Mouse (Mus musculus): ENCODE data around the gene Jarid2.
A peak's percentile ranks its signal among the peaks of the same experiment; 100 is the strongest.
"Not testable (repeated sequence)": the region's sequence is repeated elsewhere in the genome, so short reads cannot be mapped to it uniquely, and the experiment has no call there.

Jarid2 gene

DNA sequence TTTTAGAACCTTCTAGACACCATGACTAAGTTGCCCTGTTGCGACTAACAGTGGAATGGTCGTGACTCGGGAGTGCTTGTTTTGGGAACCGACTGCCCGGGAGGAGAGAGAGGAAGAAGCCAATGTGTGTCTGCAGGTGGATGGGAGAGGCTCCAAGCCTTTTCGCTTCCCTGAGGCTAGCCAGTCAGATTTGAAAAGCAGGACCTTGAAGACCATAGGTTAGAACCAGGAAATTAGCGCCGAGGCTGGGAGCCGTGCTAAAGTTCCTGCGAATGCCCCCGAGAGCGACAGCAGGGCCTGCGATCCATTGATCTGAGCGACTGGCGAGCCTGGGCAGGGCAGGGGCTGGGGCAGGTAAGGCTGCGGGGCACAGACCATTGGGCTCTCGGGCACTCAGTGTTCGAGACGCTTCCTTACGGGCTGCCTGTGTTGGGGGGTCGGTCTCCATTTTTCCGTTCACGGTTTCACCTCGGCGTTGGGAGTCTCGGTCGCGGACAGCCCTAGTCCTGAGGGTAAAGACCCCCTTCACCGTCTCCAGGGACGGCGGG is at the start of gene Jarid2:
TSS of gene Jarid2 (plus strand) at position 51 of the 548 bp plus-strand sequence.
- peak; percentile 37 to 60 for DNase-seq (ENCODE audit: low spot score in 2 of 2)

DNA sequence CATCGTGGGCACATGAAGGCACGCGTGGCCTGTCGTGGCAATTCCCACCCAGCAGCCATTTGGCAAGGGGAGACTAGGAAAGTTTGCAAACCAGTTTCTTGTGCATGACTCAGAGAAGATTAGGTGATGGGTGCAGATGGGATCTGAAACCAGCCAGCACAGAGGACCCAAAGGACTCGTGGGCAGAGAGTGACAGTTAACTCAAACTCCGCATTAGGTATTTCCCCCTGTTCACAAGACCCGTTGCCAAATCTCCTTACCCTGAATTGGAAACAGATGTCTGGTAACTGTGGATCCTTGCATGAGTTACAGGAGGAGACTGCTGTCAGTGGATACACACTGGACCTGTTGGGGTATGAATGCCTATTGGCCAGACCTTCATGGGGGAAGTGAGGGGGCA is 48.2 kb upstream of the Jarid2 start:
- no peak for DNase-seq (ENCODE audit: low spot score in 2 of 2)

DNA sequence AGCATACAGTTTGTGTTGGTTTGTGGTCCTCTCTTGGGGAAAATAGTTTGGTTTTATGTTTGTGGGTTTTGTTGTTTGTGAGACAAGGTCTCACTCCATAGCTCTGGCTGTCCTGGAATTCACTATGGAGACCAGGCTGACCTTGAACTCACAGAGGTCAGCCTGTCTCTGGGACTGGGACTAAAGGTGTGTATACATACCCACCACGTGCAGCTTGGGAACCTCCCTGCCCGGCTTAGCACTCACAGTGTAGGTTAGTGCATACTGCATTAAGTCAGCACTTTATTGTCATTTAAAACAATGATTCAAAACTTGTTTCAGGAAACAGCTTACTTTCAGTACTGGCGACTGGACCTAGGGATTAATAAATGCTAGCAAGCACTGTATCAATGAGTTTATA is 41.1 kb upstream of the Jarid2 start:
- DNase-seq (ENCODE audit: low spot score in 2 of 2), result no peak

DNA sequence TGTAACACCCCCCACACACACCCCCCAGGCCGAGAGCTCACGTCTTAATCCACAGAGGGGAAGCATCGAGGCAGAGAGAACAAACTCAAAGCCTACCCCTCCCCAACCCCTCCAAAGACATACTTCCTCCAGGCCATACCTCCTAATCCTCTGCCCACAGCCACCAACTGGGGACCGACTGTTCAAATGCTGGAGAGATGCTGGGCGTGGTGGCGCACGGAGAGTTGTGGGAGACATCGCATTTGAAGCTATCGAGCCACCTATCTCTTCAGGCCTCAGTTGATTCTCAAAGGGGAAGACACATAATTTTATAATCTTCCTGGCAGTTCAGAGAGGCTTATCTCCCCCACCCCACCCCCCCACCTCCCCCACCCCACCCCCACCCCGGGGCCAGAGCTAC is 31.6 kb upstream of the Jarid2 start:
- no peak for DNase-seq (ENCODE audit: low spot score in 2 of 2)

DNA sequence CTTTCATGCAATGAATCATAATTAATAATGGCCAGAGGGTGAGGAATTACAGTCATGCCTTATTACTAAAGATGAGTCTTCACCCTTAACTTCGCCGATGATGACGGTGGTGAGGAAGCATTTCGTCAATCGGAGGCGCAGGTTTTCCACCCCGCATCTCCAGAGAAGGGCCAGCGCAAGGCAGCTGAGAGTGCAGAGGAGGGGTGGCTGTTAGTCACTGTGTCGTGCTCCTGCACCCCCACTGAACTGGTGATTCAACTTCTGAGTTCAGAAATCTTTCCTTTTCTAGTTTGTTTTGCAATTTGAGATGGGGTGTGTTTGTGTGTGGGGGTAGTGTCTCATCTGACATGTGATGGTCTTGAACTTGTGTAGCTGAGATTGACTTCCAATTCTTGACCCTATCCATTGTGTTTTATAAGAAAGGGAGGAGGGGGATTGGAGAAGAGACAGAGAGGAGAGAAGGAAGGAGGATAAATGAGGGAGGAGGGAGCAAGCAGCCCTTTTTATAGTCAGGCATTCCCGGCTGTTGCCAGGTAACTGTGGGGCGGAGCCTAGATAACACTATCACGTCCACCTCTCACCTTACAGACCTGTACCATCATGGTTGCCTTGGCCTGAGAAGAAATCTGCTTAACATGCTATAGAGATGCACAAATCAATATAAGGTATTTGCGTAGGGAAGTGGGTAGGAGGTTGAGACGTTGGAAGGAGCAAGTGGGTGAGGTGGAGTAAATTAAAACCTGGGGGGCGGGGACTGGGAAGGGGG is 25.1 kb upstream of the Jarid2 start:
- no peak for DNase-seq (ENCODE audit: low spot score in 2 of 2)

DNA sequence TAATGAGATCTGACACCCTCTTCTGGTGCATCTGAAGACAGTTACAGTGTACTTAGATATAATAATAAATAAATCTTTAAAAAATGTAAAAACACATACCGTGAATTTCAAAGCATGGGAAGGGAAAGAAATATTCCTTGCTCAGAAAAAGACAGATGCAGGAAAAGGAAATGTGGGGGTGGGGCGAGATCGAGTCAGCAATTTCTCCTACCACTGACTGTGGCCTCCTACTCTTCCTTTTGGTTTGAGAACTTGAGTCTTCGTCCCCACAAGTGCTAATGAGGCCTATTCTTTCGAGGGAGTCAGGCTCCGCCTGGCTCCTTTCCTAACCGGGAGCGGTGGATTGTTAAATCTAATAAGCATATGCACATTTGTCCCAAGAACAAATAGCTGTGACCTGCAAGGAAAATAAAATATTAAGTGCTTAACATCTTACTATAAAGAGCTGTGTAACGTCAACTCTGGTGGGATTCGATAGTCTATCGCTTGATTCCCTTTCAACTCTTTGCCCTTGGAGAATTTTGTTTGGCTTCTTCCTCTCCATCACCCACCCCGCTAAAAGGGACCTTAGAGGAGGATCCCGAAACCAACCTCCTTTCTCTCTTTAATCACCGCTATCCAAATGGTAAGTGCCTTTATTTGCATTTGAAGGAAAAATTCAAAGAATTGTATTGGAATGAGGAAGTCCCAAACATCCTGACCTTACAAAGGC is 24.1 kb upstream of the Jarid2 start:
- no peak for DNase-seq (ENCODE audit: low spot score in 2 of 2)

DNA sequence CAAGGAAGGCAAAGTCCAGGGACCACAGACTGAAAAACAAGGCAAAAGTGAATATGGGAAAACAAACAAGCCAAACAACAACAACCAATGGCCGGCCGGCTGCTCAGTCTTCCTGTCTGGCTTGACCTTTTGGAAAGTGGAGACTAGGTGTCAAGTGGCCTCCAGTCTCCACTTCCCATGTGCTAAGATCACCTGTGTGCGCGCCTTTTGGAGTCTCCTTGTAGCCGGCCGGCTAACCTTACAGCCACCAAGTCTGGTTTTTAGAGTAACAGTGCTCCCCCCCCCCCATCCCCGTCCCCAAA is 23.6 kb upstream of the Jarid2 start:
- DNase-seq (ENCODE audit: low spot score in 2 of 2), result no peak

DNA sequence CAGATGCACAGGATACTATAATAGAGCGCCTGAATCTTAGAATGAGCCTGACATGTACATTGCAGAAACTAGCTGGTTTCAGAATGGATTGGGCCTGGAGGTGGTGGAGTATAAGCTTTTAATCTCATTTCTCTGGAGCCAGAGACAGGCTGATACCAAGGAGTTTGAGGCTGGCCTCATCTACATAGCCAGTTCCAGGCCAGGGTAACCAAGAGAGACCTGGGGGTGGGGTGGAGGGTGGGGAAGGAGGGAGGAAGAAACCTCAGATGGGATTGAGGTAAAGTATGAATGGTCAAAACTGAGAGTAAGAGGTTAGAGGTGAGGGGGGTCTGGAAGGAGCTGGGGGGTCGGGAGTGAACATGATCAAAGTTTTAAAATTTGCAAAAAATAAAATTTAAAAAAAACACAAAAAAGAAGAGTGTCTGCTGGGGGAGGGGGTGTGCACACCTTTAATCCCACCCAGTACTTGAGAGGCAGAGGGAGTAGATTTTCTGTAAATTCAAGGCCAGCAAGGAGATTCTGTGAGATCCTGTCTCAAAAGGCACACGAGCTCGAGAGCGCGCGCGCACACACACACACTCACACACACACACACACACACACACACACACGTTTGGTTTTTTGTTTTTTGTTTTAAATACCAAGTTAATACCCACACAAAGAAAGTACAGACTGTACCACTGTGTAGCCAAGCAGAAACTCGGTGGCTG is 22.9 kb upstream of the Jarid2 start:
- DNase-seq (ENCODE audit: low spot score in 2 of 2), result no peak

DNA sequence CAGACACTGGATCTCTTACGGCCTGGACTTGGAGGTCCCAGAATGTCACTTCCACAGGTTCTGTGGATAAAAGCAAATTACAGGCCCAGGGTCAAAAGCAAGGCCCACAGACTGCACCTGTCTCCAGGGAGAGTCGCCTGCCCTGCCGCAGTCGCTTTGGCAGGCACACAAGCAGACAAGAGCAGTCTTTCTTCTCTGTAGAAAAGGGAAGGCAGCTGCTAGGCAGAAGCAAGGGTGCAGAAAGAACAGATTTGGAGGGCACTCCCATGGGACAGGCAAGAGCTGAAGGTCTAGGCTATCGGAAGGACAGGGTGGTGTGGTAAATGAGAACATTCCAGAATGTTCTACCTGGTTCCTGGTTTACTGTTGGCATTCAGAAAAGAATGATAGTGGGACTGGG is 22.1 kb upstream of the Jarid2 start:
- DNase-seq (ENCODE audit: low spot score in 2 of 2), result no peak

DNA sequence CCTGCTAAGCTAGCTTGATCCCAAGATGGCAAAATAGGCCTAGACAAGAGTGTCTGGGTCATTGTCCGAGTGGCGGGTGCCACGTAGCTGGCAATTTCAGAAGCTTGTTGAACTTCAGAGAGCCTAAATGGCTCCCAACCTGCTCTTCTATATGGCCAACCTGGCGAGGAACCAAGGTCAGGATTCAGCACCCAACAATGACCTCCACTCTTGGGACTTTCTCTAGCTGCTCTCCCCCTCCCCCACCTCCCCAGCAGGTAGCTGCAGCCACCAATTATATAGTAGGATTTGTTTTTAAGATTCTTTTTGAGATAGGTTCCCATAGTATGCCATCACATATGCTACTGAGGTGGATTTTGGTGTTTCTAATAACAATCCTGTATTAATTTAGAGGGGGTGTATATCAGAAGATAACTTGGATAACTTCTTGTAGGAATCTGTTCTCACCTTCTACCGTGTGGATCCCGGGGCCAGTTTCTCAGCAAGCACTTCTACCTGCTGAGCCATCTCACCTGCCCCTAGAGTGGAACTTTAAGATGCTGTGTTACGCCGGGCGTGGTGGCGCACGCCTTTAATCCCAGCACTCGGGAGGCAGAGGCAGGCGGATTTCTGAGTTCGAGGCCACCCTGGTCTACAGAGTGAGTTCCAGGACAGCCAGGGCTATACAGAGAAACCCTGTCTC is 20.8 kb upstream of the Jarid2 start:
- DNase-seq (ENCODE audit: low spot score in 2 of 2), result no peak

DNA sequence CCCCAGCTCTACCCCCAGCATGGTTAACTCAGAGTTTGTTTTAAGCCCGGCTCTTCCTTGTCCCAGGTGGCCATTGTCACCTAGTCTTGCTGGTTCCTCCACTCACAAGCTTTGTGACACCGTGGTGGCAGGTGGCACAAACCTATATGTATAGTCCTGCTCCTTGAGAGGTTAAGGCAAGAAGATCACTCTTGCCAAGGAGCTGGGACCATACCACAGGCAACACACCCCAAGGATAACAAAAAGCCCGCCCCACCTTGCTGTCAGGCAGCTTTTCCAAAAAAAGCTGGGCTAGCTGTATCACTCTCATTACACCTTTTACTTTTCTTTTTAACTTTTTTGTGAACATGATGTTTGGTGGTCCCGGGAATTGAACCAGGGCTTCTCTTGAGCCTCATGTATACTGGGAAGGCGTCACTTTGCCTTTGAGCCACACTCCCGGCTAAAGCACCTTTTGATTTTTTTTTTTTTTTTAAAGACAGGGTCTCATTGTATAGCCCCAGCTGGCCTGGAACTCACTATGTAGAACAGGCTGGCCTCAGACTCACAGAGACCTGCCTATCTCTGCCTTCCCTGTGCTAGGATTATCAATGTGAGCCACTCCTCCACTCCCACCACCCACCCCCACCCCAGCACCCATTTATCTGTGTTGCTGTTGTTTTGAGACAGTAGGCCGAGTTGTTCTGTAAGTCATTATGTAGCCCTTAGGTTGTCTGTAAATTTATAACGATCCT is 19.4 kb upstream of the Jarid2 start:
- DNase-seq (ENCODE audit: low spot score in 2 of 2), result no peak

DNA sequence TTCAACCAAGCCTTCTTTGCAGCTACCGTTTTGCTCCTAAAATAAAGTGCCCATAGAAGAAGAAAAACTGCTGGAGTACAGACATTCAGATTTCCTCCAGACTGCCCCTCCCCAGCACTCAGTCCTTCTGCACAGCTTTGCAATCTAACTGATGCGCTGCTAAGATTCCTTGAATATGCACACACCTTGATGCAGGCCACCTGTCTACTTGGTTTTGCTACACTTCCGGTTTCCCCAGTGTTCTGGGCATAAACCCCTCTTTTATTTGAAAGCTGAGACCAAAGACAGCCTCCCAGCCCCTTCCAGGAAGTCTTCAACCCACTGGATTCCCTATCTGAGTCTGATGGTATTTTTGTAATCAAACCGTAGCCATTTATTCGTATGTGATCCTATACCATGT is 18.2 kb upstream of the Jarid2 start:
- DNase-seq (ENCODE audit: low spot score in 2 of 2), result no peak

DNA sequence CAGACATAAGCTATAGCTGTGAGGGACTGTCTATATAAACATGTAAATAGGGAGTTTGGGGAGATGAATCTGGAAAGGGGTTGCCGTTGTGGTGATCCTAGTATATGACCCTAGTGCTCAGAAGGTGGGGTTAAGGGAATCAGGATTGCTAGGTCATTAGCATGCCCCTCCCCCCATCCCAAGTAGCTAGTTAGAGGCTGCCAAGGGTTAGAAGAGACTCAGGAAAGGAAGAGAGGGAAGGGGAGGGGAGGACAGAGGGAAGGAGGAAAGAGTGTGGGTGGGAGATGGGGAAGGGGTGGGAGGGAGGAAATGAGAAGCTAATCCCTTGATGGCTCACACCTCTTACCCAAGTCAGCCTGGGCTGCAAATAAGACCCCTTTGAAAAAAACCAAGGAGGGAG is 17.4 kb upstream of the Jarid2 start:
- no peak for DNase-seq (ENCODE audit: low spot score in 2 of 2)

DNA sequence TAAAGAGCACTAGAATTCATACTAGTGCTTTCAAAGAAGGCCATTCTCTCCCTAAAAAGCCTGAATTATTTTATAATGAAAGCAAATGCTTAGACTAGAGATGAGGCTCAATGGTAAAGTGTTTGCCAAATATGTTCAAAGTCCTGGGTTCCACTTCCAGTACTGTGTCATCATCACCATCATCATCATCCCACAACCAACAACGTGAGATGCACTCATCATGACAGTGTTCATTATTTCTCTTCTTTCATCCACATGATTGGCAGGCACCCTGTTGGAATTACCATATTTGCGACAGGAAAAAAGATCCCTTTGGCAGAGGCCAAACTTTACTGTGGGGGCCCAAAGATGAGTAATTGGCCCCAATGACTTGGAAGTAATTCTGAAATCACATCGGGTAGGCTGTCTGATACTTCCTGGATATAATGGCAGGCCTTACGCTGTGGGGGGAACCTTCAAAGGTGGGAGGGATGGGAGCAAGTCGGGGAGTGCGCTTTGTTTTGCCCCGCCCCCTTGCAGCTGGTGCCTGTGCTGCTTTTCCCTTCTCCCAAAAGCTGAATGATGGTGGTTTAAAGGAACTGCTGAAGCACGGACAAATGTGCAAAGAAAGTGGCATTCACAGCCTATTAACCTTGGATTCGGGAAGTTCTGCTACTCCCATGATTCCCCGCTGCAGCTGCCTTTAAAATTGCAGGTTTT is 13.9 kb upstream of the Jarid2 start:
- DNase-seq (ENCODE audit: low spot score in 2 of 2), result no peak

DNA sequence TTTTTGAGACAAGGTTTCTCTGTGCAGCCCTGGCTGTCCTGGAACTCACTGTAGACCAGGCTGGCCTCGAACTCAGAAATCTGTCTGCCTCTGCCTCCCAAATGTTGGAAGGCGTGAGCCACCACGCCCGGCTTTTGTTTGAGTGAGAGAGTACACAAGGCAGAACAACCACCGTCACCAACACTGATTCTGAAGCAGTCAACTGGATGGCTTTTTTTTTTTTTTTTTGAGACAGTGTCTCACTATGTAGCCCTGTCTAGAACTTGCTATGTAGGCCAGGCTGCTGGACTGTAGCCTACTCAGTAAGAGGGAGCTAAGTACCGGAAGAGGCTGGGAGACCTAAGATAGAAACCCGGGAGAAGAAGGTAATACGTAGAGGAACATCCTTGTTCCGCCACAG is 11.4 kb upstream of the Jarid2 start:
- no peak for DNase-seq (ENCODE audit: low spot score in 2 of 2)

DNA sequence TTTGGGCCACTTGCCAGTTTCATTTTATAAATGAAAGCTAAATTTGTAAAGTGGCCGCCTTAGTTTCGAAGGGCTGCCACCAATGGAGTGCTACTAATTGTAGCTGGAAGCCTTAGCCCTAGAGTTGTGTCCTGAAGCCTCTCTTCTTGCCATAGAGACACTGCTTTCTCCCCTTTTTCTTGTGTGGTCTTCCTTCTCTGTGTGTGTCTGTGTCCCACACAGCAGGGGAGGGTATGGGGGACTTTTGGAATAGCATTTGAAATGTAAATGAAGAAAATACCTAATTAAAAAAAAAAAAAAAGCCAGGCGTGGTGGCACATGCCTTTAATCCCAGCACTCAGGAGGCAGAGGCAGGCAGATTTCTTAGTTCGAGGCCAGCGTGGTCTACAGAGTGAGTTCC is 10.8 kb upstream of the Jarid2 start:
- DNase-seq (ENCODE audit: low spot score in 2 of 2), result not testable (repeated sequence)

DNA sequence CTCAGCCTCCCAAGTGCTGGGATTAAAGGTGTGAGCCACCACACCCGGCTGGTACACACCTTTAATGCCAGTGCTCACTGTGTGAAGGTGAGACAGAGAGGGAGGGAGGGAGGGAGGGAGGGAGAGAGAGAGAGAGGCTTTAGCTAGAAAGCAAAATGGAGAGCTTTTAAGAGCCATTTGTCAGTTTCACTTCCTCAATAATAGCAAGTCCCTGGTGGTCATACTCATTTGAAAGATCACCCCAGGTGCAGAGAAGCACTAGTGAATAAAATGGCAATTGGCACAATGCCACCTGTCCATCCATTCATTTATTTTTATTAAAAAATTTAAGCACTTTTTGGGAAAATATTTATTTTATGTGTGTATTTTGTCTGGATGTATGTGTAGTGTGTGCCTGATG is 9.2 kb upstream of the Jarid2 start:
- no peak for DNase-seq (ENCODE audit: low spot score in 2 of 2)

DNA sequence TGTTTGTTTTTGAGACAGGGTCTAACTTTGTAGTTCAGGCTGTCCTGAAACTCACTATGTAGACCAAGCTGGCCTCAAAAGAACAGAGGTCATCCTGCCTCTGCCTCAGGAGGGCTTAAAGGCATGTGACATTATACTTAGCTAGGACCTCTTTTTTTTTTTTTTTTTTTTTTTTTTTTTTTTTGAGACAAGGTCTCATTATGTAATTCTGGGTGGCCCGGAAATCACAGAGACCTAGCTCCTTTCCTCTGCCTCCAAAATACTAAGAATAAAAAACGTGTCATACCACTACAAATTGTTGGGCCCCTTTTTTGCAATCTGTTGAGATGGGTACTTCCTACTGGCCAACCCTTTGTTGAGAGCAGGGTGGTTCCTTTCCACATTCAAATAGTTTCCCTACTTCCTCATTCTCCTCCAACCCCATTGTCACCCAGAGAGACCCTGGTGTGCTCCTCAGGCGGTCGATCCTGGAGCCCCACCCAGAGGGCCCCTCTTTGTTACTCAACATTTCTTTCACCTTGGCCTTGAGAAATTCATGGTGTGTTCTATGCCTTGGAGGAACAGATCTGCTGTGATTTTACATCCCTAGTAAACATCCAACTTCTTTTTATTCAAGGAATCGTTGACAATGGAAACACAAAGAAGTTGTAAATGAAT is 7.3 kb upstream of the Jarid2 start:
- DNase-seq (ENCODE audit: low spot score in 2 of 2), result no peak

DNA sequence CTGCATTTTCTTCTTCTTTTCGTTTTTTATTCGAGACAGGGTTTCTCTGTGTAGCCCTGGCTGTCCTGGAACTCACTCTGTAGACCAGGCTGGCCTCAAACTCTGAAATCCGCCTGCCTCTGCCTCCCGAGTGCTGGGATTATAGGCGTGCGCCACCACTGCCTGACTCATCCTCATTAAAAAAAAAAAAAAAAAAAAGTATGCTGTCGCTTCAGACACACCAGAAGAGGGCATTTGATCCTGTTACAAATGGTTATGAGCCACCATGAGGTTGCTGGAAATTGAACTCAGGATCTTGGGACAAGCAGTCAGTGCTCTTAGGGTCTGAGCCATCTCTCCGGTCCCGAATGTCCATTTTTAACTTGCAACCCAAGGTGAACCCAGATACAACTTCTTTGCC is 5.8 kb upstream of the Jarid2 start:
- DNase-seq (ENCODE audit: low spot score in 2 of 2), result not testable (repeated sequence)

DNA sequence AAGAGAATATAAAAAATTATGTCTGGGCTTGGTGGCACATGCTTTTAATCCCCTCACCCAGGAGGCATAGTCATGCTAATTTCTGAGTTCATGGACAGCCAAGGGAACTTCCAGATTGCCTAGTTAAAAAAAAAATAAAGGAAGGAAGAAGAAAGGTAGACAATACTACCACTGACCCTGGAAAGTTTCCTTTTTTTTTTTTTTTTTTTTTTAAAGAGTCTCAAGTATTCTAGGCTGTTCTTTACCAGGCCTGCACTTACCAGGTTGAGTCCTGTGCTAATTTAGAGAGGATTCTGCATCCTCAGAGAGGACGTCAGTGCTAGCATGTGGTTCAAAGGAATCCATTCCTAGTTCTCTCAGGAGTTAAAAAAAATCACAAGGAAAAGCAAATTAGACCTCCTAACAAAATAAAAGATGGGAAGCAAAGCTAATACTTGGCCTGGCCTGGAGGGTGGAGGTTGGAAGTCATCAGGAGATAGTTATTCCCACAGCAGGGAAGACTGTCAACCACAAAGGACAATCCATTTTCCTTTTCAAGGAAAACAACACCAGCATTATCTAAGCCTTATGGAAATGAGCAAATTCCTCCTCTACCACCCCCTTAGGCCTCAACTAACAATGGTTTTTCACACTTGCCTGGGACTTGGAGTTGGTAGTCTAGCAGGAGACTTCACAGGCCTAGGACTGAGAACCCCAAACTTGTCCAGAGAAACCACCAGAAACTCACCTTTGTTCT is 961 bp upstream of the Jarid2 start:
- no peak for DNase-seq (ENCODE audit: low spot score in 2 of 2)

Measured in urinary bladder, postnatal 4 days (tissue).